Mouse (Mus musculus) B cell, adult 62 days (primary cell): ENCODE measurements around the gene Ovca2. TPM values are rescaled to one million over a fixed set of nuclear protein-coding genes. Genes with fewer than 3 reads are reported as not detected.

Experiments
- total RNA-seq: library from RNA; stranded (reverse); gene quantifications from 4 replicates; pipeline ENCODE4 v1.2.4, GENCODE M21; 2023

Ovca2 gene
- 15.3 to 17.2 TPM (median 16.2 TPM) in 4 replicates for total RNA-seq

GRCm38 (mm10) chr11:75178672-75179208 lies at the start of gene Ovca2:
Ovca2 (minus strand) TSS chr11:75178835.

GRCm38 (mm10) chr11:75193256-75194071 lies 14.8 kb upstream of the Ovca2 start, which contains the start of gene Rtn4rl1:
Rtn4rl1 (plus strand) TSS chr11:75193783.

GRCm38 (mm10) chr11:75190905-75191441 lies 12.3 kb upstream of the Ovca2 start, which contains the start of gene Dph1:
Dph1 (minus strand) TSS chr11:75191241.

GRCm38 (mm10) chr11:75169405-75170080 lies 9.1 kb downstream of the Ovca2 start, which contains the start of gene Hic1:
Hic1 (minus strand) TSS chr11:75169519.

Other genes with a start within 250 kb of the Ovca2 start
- 5.6 to 7.5 TPM (median 6.5 TPM) in 4 replicates for gene Hic1, start 9.3 kb downstream of the Ovca2 start, total RNA-seq
- 24.1 to 32.5 TPM (median 28.3 TPM) in 4 replicates for gene Dph1, start 12.4 kb upstream of the Ovca2 start, total RNA-seq
- 1.1 to 1.8 TPM (median 1.4 TPM) in 4 replicates for gene Rtn4rl1, start 14.9 kb upstream of the Ovca2 start, total RNA-seq
- 106 to 117 TPM (median 108 TPM) in 4 replicates for gene Rpa1, start 169.5 kb upstream of the Ovca2 start, total RNA-seq
- 13.1 to 17.1 TPM (median 13.8 TPM) in 4 replicates for gene Smyd4, start 169.6 kb upstream of the Ovca2 start, total RNA-seq
- 0.66 to 1.2 TPM in 2 of 4 replicates, not detected in the others for gene Serpinf1, start 243.9 kb upstream of the Ovca2 start, total RNA-seq